Mouse (Mus musculus): ENCODE results near the gene Nkpd1. TPM values are rescaled to one million over a fixed set of nuclear protein-coding genes. Genes with fewer than 3 reads are reported as not detected.
A peak's percentile ranks its signal among the peaks of the same experiment; 100 is the strongest.
"Not testable (repeated sequence)": the region's sequence is repeated elsewhere in the genome, so short reads cannot be mapped to it uniquely, and the experiment has no call there.

The Nkpd1 gene
- polyA plus RNA-seq, 1 experiment from 2014 or later: 1.7 TPM

DNA sequence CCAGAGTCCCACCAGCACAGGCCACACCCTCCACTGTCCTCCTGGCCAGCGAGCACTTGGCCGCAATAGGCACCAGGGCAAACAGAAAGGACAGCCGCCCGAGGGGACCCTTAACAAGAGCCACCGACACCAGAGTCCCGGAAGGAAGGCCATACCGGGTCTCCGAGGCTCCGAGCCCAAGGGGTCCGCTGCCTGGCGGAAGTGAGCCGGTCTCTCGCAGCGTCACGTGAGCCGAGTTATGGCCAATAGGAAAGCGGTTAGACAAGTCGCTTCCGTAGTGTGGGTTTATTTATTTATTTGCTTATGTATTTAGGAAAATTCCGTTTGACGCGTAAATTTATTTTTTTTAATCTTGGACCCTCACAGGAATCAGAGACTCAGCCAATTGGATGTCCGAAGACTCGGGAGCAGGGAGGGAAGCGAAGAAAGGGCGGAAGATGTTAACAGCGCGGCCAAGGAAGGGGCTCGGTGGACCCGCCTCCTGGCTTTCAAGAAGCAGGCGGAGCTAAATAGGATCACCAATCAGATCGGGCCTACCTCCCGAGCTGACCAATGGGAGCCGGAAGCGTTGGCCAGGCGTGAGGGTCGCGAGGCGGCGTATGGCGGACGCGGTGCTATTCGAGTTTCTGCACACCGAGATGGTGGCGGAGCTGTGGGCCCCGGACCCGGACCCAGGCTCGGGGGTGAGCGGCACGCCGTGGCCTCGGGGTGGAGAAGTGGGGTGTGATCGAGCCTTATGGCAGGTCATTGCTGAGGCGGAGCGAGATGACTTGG, 9.3 kb upstream of the Nkpd1 start, which contains the start of the genes Bloc1s3 and Trappc6a:
Gene Bloc1s3, minus strand, starts transcription at position 218 of the 774 bp plus-strand sequence.
Gene Trappc6a, plus strand, starts transcription at position 246 of the 774 bp plus-strand sequence.
- WGBS: under 1% methylated on average over 56 of the region's 56 CpGs
- no peaks in the 10 kb centered on the region for H3K36me3 ChIP-seq
- H3K4me3 ChIP-seq: peak within 1 kb of the TSS; percentile 58
- no peaks in the 10 kb centered on the region for H3K9me3 ChIP-seq
- peaks cover 26% of the 10 kb centered on the region for H3K4me1 ChIP-seq
- H3K4me2 ChIP-seq: peak within 1 kb of the TSS; percentile 89
- no peaks in the 10 kb centered on the region for H3K27me3 ChIP-seq
- ATAC-seq (ENCODE audit: insufficient number of reproducible peaks, low FRiP score, low TSS enrichment, low read depth): peak; percentile 91
- H3K27ac ChIP-seq: peak within 1 kb of the TSS; percentile 78; the same call in 1 of the 2 replicates
- H3K9ac ChIP-seq: peak within 1 kb of the TSS; percentile 60

DNA sequence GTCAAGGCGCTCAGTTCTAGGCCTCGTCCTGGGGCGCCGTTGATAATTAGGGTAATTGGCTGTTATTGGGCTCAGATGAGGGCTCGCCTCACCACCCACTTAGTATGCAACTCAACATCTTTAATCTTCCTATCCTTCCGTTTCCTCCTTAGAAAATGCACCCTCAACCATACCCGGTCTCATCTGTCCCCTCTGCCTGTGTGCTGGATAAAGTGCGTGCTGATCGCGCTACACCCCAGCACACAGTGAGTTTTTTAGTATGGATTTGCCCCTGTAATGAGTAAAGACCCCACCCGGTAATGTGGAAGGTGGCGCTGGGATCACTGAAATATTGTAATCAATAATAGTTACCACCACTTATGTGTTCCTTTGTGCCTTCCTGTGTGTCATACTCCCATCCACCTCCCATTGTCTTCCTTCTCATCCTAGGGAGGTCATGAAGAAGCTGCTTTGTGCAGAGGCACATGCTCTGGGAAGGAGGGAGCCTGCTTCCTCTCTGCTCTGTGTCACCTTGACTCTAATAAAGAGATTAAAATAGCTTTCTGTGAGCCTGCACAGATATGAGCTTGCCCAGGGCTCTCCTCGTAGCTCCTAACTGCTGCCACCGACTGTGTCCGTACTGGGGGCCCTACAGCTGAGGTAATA, 8.6 kb upstream of the Nkpd1 start:
- Histone ChIP-seq H3K4me2 (peak overlapping the region; percentile 64), H3K9ac (peak overlapping the region; percentile 60), H3K36me3 (no peaks in the 10 kb centered on the region), H3K27ac (no peak overlapping the region), H3K9me3 (no peaks in the 10 kb centered on the region), H3K4me1 (peaks cover 26% of the 10 kb centered on the region), H3K4me3 (peak overlapping the region; percentile 58), H3K27me3 (no peaks in the 10 kb centered on the region)
- WGBS: 6% methylated on average over 15 of the region's 15 CpGs
- ATAC-seq (ENCODE audit: insufficient number of reproducible peaks, low FRiP score, low TSS enrichment, low read depth): no peak; the same call in 1 of the 2 replicates

DNA sequence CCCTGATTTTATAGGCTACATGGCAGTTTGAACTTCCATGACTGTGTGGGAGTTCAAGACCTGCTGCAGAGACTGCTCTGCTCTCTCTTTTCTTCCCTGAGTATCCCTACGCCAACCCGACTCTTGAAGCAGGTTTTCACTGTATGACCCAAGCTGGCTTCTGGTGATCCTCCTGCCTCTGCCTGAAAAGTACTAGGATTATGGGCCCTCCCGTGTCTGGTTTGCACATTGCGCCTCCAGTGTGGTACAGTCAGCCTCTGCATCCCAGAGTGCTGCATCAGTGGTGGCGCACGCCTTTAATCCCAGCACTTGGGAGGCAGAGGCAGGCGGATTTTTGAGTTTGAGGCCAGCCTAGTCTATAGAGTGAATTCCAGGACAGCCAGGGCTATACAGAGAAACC, 7.9 kb upstream of the Nkpd1 start:
- Histone ChIP-seq H3K36me3 (no peaks in the 10 kb centered on the region), H3K27me3 (no peaks in the 10 kb centered on the region), H3K4me2 (peak overlapping the region; percentile 64; the same call in 1 of the 2 replicates), H3K4me1 (peaks cover 28% of the 10 kb centered on the region), H3K9ac (no peak overlapping the region), H3K4me3 (peak overlapping the region; percentile 58; the same call in 1 of the 2 replicates), H3K27ac (no peak overlapping the region), H3K9me3 (no peaks in the 10 kb centered on the region)
- no peak for ATAC-seq (ENCODE audit: insufficient number of reproducible peaks, low FRiP score, low TSS enrichment, low read depth)
- 90% methylated on average over 7 of the region's 7 CpGs for WGBS

DNA sequence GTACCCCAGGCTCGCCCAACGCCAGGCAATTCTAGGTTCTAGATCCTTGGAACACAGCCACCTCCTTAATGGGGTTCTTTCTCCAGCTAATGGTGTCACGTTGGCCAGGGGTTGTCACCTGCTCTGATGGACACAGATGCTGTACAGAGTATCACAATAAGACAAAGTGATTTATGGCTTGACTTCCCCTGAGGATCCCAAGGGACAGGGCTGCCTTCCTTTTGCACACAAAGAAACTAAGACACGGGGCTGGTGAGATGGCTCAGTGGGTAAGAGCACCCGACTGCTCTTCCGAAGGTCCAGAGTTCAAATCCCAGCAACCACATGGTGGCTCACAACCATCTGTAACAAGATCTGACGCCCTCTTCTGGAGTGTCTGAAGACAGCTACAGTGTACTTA, 5.7 kb upstream of the Nkpd1 start:
- not testable (repeated sequence) for H3K27me3 ChIP-seq; H3K36me3 ChIP-seq; H3K4me3 ChIP-seq; ATAC-seq (ENCODE audit: insufficient number of reproducible peaks, low FRiP score, low TSS enrichment, low read depth); H3K27ac ChIP-seq; H3K9me3 ChIP-seq; H3K9ac ChIP-seq; H3K4me2 ChIP-seq
- H3K4me1 ChIP-seq: peaks cover 23% of the 10 kb centered on the region
- 81% methylated on average over 7 of the region's 7 CpGs for WGBS

DNA sequence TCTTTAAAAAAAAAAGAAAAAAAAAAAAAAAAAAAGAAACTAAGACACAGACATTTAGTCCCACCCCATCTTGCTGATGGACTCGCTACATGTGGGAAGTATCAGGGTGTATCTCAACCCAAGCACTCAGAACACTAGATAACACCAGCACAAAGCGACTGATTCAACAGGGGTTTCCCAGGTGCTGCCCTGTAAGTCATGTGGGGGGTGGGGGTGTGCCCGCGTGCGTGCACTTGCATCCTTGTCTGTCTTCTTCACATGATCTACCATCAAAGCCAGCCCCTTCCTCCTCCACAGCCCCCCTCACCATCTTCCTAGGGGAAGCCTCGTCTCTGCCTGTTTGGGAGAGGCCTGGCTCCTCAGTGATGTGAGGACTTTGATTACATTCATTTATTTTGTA, 5.3 kb upstream of the Nkpd1 start:
- peaks cover 19% of the 10 kb centered on the region for H3K4me1 ChIP-seq
- 78% methylated on average over 6 of the region's 6 CpGs for WGBS
- no peaks in the 10 kb centered on the region for H3K9me3 ChIP-seq
- no peak overlapping the region for H3K4me2 ChIP-seq
- H3K27me3 ChIP-seq: peaks cover 11% of the 10 kb centered on the region
- H3K4me3 ChIP-seq: no peak overlapping the region
- no peaks in the 10 kb centered on the region for H3K36me3 ChIP-seq
- no peak overlapping the region for H3K27ac ChIP-seq
- ATAC-seq (ENCODE audit: insufficient number of reproducible peaks, low FRiP score, low TSS enrichment, low read depth): no peak
- no peak overlapping the region for H3K9ac ChIP-seq

DNA sequence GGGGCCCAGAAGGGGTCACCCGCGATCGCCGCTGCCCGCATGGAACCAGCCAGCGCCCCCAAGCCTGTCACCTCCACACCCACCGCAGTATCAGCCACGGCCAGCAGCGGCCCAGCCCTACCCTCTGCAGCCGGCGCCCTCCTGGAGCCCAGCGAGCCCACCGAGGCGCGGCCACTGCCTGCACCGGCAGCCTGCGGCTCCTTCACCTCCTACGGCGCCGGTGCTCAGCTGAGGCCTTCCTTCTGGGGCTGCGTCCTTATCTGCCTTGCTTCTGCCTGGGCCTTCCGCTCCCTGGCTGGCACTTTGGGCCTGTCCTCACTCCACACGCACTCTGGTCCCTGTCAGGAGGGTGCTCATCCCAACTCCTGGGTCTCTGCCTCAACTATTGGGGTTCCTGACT, 2.4 kb downstream of the Nkpd1 start:
- H3K9me3 ChIP-seq: no peaks in the 10 kb centered on the region
- H3K27ac ChIP-seq: no peak overlapping the region
- H3K9ac ChIP-seq: no peak overlapping the region
- WGBS: 6% methylated on average over 23 of the region's 23 CpGs
- H3K36me3 ChIP-seq: no peaks in the 10 kb centered on the region
- ATAC-seq (ENCODE audit: insufficient number of reproducible peaks, low FRiP score, low TSS enrichment, low read depth): no peak
- H3K4me1 ChIP-seq: peaks cover 36% of the 10 kb centered on the region
- H3K4me3 ChIP-seq: peak overlapping the region; percentile 22
- H3K27me3 ChIP-seq: peaks cover 87% of the 10 kb centered on the region
- peak overlapping the region; percentile 34 for H3K4me2 ChIP-seq

DNA sequence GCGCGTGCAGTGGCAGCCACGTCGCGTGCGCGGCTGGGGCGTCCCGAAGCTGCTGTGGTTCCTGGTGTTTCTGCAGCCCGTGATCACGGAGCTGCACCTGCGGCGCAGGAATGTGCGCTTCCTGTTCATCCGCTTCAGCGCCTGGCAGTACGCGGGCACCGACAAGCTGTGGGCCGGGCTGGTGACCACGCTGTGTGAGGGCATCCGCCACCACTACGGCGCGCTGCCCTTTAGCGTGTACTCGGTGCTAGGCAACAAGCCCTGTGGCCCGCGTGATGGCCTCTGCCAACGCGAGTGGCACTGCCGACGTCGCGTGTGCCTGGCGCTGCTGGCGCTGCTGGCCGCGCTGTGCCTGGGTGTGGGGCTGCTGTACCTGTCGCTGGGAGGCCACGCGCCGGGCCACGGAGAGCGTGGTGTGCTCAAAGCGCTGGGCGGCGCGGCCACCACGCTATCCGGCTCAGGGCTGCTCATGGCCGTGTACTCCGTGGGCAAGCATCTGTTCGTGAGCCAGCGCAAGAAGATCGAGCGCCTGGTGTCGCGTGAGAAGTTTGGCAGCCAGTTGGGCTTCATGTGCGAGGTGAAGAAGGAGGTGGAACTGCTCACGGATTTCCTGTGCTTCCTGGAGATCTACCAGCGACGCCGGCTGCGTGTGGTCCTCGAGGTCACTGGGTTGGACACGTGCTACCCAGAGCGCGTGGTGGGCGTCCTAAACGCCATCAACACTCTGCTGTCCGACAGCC, 5.5 kb downstream of the Nkpd1 start:
- H3K4me1 ChIP-seq: peaks cover 29% of the 10 kb centered on the region
- peaks cover 79% of the 10 kb centered on the region for H3K27me3 ChIP-seq
- H3K9me3 ChIP-seq: no peaks in the 10 kb centered on the region
- H3K27ac ChIP-seq: no peak overlapping the region
- peak overlapping the region; percentile 40; the same call in 1 of the 2 replicates for H3K9ac ChIP-seq
- peak overlapping the region; percentile 44 for H3K4me3 ChIP-seq
- WGBS: 10% methylated on average over 72 of the region's 72 CpGs
- peak overlapping the region; percentile 92 for H3K4me2 ChIP-seq
- no peak for ATAC-seq (ENCODE audit: insufficient number of reproducible peaks, low FRiP score, low TSS enrichment, low read depth)
- H3K36me3 ChIP-seq: no peaks in the 10 kb centered on the region

DNA sequence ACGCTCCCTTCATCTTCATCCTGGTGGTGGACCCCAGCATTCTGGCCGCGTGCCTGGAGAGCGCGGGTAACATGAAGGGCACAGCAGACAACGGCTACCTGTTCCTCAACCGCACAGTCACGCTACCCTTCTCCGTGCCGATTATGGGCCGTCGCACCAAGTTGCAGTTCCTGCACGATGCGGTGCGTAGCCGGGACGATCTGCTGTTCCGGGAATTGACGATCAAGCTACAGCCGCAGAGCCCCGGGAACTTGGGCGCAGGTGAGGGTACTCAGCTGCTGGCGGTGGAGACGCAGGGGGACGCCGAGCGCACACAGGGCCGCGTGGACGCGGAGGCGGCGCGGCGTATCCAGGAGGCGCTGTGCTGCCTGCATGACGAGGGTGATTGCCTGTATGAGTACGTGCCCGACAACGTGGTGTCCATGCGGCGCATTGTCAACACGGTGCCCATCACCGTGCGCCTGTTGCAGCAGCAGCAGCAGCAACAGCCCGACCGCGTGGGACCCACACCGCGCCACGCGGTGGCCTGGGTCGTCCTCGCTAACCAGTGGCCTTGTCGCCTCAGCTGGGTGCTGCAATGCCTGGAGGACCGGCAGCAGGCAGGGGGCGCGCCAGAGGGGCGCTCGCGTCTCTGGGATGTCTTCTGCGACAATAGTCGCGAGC, 6.2 kb downstream of the Nkpd1 start:
- Histone ChIP-seq H3K4me1 (peaks cover 29% of the 10 kb centered on the region), H3K4me2 (peak overlapping the region; percentile 92), H3K4me3 (peak overlapping the region; percentile 44), H3K27me3 (peaks cover 72% of the 10 kb centered on the region), H3K27ac (no peak overlapping the region), H3K9me3 (no peaks in the 10 kb centered on the region), H3K36me3 (peaks cover 1% of the 10 kb centered on the region), H3K9ac (peak overlapping the region; percentile 40)
- under 1% methylated on average over 64 of the region's 64 CpGs for WGBS
- ATAC-seq (ENCODE audit: insufficient number of reproducible peaks, low FRiP score, low TSS enrichment, low read depth): no peak

DNA sequence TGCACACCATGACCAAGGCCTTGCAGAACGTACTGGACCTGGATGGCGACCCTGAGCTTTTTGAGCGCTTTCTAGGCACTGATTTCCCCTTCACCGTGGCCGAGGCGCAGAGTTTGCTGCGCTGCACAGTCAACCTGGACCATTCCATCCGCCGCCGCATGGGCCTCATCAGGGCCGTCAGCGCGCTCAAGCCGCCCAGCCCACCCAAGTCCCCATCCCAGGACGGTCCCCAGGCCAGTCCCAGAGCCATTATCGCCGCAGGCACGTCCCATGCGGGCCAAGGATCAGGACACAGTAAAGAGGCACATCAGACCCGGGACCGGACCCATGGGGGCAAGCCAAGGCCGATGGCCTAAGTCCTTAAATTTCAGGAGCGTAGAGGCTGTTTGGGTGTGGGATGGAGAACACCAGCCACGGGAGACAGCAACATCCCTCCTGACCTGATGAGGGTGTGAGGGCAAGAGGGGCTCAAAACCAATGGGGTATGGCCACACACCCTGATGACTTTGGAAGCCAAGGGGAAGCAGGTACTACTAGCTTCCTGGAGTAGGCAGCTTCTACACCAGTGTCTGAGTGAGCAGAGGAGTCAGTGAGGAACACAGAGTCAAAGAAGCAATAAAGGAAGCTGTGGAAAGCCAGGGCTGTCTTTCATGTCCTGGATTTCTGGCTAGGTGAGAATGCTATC, 6.9 kb downstream of the Nkpd1 start:
- ATAC-seq (ENCODE audit: insufficient number of reproducible peaks, low FRiP score, low TSS enrichment, low read depth): no peak; the same call in 1 of the 2 replicates
- Histone ChIP-seq H3K4me1 (peaks cover 28% of the 10 kb centered on the region), H3K27me3 (peaks cover 66% of the 10 kb centered on the region), H3K36me3 (peaks cover 8% of the 10 kb centered on the region), H3K9ac (no peak overlapping the region), H3K9me3 (no peaks in the 10 kb centered on the region), H3K4me3 (peak overlapping the region; percentile 44), H3K27ac (no peak overlapping the region), H3K4me2 (peak overlapping the region; percentile 92)
- WGBS: 14% methylated on average over 24 of the region's 24 CpGs

DNA sequence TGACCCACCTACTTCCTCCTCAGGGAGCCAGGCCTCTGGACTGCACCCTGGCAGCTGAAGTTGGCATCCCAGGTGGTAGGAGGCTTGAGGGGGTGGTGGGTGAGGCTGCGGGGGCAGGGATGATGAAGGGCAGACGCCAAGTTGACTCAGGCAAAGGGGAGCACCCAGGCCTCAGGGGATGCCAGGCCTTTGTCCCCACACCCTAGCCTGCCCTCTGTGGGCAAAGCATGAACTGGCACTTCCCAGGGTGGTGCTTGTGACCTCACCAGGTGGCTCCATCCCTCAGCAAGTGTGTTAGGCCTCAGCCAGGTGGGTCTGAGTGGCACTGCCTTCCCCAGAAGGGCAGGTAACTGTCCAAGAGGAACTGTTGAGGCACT, 7.5 kb downstream of the Nkpd1 start:
- Histone ChIP-seq H3K9ac (no peak overlapping the region), H3K4me3 (no peak overlapping the region), H3K9me3 (no peaks in the 10 kb centered on the region), H3K36me3 (peaks cover 13% of the 10 kb centered on the region), H3K4me1 (peaks cover 23% of the 10 kb centered on the region), H3K27me3 (peaks cover 60% of the 10 kb centered on the region), H3K27ac (no peak overlapping the region), H3K4me2 (no peak overlapping the region)
- 41% methylated on average over 2 of the region's 2 CpGs for whole genome bisulfite sequencing
- no peak for ATAC-seq (ENCODE audit: insufficient number of reproducible peaks, low FRiP score, low TSS enrichment, low read depth)

DNA sequence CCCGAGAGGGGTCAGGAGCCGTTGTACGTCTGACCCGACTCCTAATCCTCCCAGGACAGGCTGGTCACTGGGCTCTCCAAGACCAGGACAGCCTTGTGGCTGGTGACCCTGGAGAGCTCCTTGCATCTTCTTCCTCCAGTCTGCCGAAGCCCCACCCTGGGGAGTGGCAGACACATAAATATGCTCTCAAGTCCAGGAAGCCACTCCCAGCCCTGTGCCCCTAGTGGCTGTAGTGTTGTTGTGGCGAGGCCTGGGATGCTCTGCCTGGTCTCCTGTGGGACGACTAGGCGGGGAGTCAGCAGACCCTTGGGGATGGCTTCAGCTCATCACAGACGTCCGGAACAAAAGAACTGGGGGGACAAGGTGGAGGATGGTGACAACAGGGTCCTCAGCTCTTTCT, 13.4 kb downstream of the Nkpd1 start:
- ATAC-seq (ENCODE audit: insufficient number of reproducible peaks, low FRiP score, low TSS enrichment, low read depth): no peak; the same call in 1 of the 2 replicates
- H3K36me3 ChIP-seq: peaks cover 69% of the 10 kb centered on the region
- H3K27ac ChIP-seq: no peak overlapping the region
- H3K4me3 ChIP-seq: no peak overlapping the region
- peaks cover 4% of the 10 kb centered on the region; the same call in 1 of the 2 replicates for H3K27me3 ChIP-seq
- H3K4me2 ChIP-seq: no peak overlapping the region
- WGBS: 64% methylated on average over 10 of the region's 10 CpGs
- H3K9me3 ChIP-seq: no peaks in the 10 kb centered on the region
- H3K9ac ChIP-seq: no peak overlapping the region
- no peaks in the 10 kb centered on the region for H3K4me1 ChIP-seq
